Mouse (Mus musculus): ENCODE data around the gene Zcchc7. TPM values are rescaled to one million over a fixed set of nuclear protein-coding genes. Genes with fewer than 3 reads are reported as not detected.

Zcchc7 gene
- 17.1 TPM for polyA plus RNA-seq (2014; fragmentation: Illumina TruSeq; extraction: RNeasy Lipid Tissue Mini Kit (QIAGEN cat#74804); ENCODE audit: low read depth, low replicate concordance)

GRCm38 (mm10) chr4:44755553-44756133 is at the start of gene Zcchc7:
TSS of gene Zcchc7 (plus strand) at chr4:44755877.

GRCm38 (mm10) chr4:44709740-44710700 is 45.7 kb upstream of the Zcchc7 start, which contains the start of gene Pax5:
TSS of gene Pax5 (minus strand) at chr4:44710487.

GRCm38 (mm10) chr4:44981280-44981973 is 225.8 kb downstream of the Zcchc7 start, which contains the start of gene Grhpr:
TSS of gene Grhpr (plus strand) at chr4:44981395.

Other genes starting within 250 kb of the Zcchc7 start
- 0.10 TPM for gene Pax5, start 45.4 kb upstream of the Zcchc7 start, polyA plus RNA-seq (2014; fragmentation: Illumina TruSeq; extraction: RNeasy Lipid Tissue Mini Kit (QIAGEN cat#74804); ENCODE audit: low read depth, low replicate concordance)
- gene Grhpr, start 225.5 kb downstream of the Zcchc7 start, polyA plus RNA-seq (2014; fragmentation: Illumina TruSeq; extraction: RNeasy Lipid Tissue Mini Kit (QIAGEN cat#74804); ENCODE audit: low read depth, low replicate concordance): 46.1 TPM

All from heart, adult 10 weeks (tissue).